Mouse (Mus musculus) thymus, adult 2 months (tissue): ENCODE measurements around the gene Fip1l1. TPM values are rescaled to one million over a fixed set of nuclear protein-coding genes. Genes with fewer than 3 reads are reported as not detected.

ENCODE experiments used
- DNase-seq: peaks from one replicate; pipeline ENCODE4 v3.0.0; 2021
- H3K27ac ChIP-seq: fragments of 200-500 bp; 2 replicates; pipeline ENCODE4 v1.5.1; 2012; ENCODE audit warnings: low read length, control low read depth; ENCODE audit not compliant: control insufficient read depth, insufficient read depth
- H3K27me3 ChIP-seq: fragments of 200-500 bp; 2 replicates; pipeline ENCODE4 v1.6.1; 2012; ENCODE audit warnings: mild to moderate bottlenecking, low read length, moderate library complexity, mixed read lengths; ENCODE audit not compliant: control insufficient read depth, insufficient read depth
- H3K36me3 ChIP-seq: fragments of 200-500 bp; 2 replicates; pipeline ENCODE4 v1.6.1; 2012; ENCODE audit warnings: mild to moderate bottlenecking, low read length, moderate library complexity; ENCODE audit not compliant: control insufficient read depth, insufficient read depth
- H3K4me1 ChIP-seq: fragments of 200-500 bp; replicated peaks from 2 replicates; pipeline ENCODE4 v1.6.1; 2012; ENCODE audit warnings: low read length; ENCODE audit not compliant: control insufficient read depth, insufficient read depth
- H3K4me3 ChIP-seq: fragments of 200-500 bp; 2 replicates; pipeline ENCODE4 v1.5.1; 2012; ENCODE audit warnings: mild to moderate bottlenecking, low read length, control low read depth, moderate library complexity; ENCODE audit not compliant: control insufficient read depth, insufficient read depth
- CTCF ChIP-seq: fragments of 200-500 bp; IDR thresholded peaks from 2 replicates; pipeline ENCODE4 v1.5.1; 2012; ENCODE audit warnings: mild to moderate bottlenecking, control low read depth, low read length, moderate library complexity, borderline replicate concordance; ENCODE audit not compliant: control insufficient read depth, poor library complexity, insufficient read depth; ENCODE audit errors: extremely low read depth
- POLR2A ChIP-seq: fragments of 200-500 bp; IDR thresholded peaks from 2 replicates; pipeline ENCODE4 v1.6.1; 2012; ENCODE audit warnings: mild to moderate bottlenecking, low read length, control low read depth, moderate library complexity; ENCODE audit not compliant: control insufficient read depth, poor library complexity, insufficient read depth; ENCODE audit errors: extremely low read depth
- WGBS: fragments of 180-500 bp; shearing (Covaris S2); methylation state at CpG from one replicate; pipeline ENCODE4 v1.1.7; 2018; 5-methylcytosine and 5-hydroxymethylcytosine counted together
- polyA plus RNA-seq: library from polyadenylated mRNA; depleted of rRNA; stranded (reverse); fragments of >200 nt; gene quantifications from 2 replicates; pipeline ENCODE4 v1.2.3, GENCODE M21; 2012

Fip1l1 gene
- polyA plus RNA-seq, 1 experiment = 48.9 TPM

GRCm38 (mm10) chr5:74536180-74536947, 1.1 kb downstream of the Fip1l1 start:
- H3K27ac ChIP-seq = no peak overlapping the region
- no peak for TF ChIP-seq POLR2A
- TF ChIP-seq CTCF = no peak
- H3K4me1 ChIP-seq = peaks cover 3% of the 10 kb centered on the region
- H3K27me3 ChIP-seq = no peaks in the 10 kb centered on the region
- H3K36me3 ChIP-seq = no peaks in the 10 kb centered on the region
- 47% methylated on average over 12 of the region's 12 CpGs for WGBS
- peak overlapping the region; percentile 97 for H3K4me3 ChIP-seq
- no peak for DNase-seq

- no peaks in the 10 kb centered on the region for H3K4me1 ChIP-seq
- H3K27me3 ChIP-seq = no peaks in the 10 kb centered on the region
- no peak overlapping the region for H3K4me3 ChIP-seq
- no peak for TF ChIP-seq POLR2A
- no peak for TF ChIP-seq CTCF
- H3K36me3 ChIP-seq = peaks cover 79% of the 10 kb centered on the region
- no peak for DNase-seq
- 96% methylated on average over 4 of the region's 4 CpGs for WGBS
- no peak overlapping the region for H3K27ac ChIP-seq
Measured at GRCm38 (mm10) chr5:74545606-74546005, 10.4 kb downstream of the Fip1l1 start.

- TF ChIP-seq CTCF (no peak), POLR2A (no peak)
- H3K36me3 ChIP-seq = peaks cover 61% of the 10 kb centered on the region
- no peaks in the 10 kb centered on the region for H3K27me3 ChIP-seq
- DNase-seq = no peak
- H3K27ac ChIP-seq = no peak overlapping the region
- WGBS = 96% methylated on average over 8 of the region's 8 CpGs
- no peak overlapping the region for H3K4me3 ChIP-seq
- H3K4me1 ChIP-seq = no peaks in the 10 kb centered on the region
Measured at GRCm38 (mm10) chr5:74549566-74549965, 14.3 kb downstream of the Fip1l1 start.

- Histone ChIP-seq H3K27ac (no peak overlapping the region), H3K27me3 (no peaks in the 10 kb centered on the region), H3K36me3 (peaks cover 52% of the 10 kb centered on the region), H3K4me3 (no peak overlapping the region), H3K4me1 (no peaks in the 10 kb centered on the region)
- TF ChIP-seq CTCF = no peak
- no peak for TF ChIP-seq POLR2A
- no peak for DNase-seq
- WGBS = 92% methylated on average over 1 of the region's 1 CpGs
Measured at GRCm38 (mm10) chr5:74561151-74561550, 25.9 kb downstream of the Fip1l1 start.

GRCm38 (mm10) chr5:74571767-74572166, 36.5 kb downstream of the Fip1l1 start:
- DNase-seq = no peak
- no peak overlapping the region for H3K27ac ChIP-seq
- no peak overlapping the region for H3K4me3 ChIP-seq
- H3K4me1 ChIP-seq = no peaks in the 10 kb centered on the region
- peaks cover 39% of the 10 kb centered on the region for H3K36me3 ChIP-seq
- H3K27me3 ChIP-seq = no peaks in the 10 kb centered on the region
- TF ChIP-seq CTCF (no peak), POLR2A (no peak)
- WGBS = 98% methylated on average over 6 of the region's 6 CpGs

- TF ChIP-seq CTCF (no peak), POLR2A (no peak)
- Histone ChIP-seq H3K4me3 (no peak overlapping the region), H3K36me3 (peaks cover 70% of the 10 kb centered on the region), H3K4me1 (no peaks in the 10 kb centered on the region), H3K27ac (no peak overlapping the region), H3K27me3 (no peaks in the 10 kb centered on the region)
- WGBS = 98% methylated on average over 7 of the region's 7 CpGs
- no peak for DNase-seq
Measured at GRCm38 (mm10) chr5:74589133-74589532, 53.9 kb downstream of the Fip1l1 start.
